ENCODE assay signal across 11 mouse cellular contexts in genomic region chr12:16740059-16740458, GRCm38 (mm10).
A peak's percentile ranks its signal among the peaks of the same experiment; 100 is the strongest.
DNase-seq lines count a peak whose midpoint lies in the region; ATAC-seq and TF ChIP-seq lines count a peak whose summit lies in the region.
"Had no signal": no experiment of that assay in that cellular context is flagged by ENCODE, and none has a peak within 500 bp of the region (broad histone marks: within the 10 kb centered on the region; RNA-seq: fewer than 3 reads in every experiment).

No protein-coding gene starts in this region.

- H3K9me3 ChIP-seq in hindbrain, embryonic 10.5 days = no peaks in the 10 kb centered on the region
- H3K9me3 ChIP-seq in hindbrain, postnatal 0 days (ENCODE audit: low read length) = no peaks in the 10 kb centered on the region
- H3K9me3 ChIP-seq in embryonic facial prominence, embryonic 12.5 days = no peaks in the 10 kb centered on the region
- H3K9me3 ChIP-seq in midbrain, postnatal 0 days (ENCODE audit: low read length) = no peaks in the 10 kb centered on the region

- no peak overlapping the region for H3K4me3 ChIP-seq in hindbrain, embryonic 10.5 days
- no peak overlapping the region for H3K4me3 ChIP-seq in hindbrain, postnatal 0 days (ENCODE audit: low read length)
- no peak overlapping the region for H3K4me3 ChIP-seq in embryonic facial prominence, embryonic 12.5 days
- H3K4me3 ChIP-seq in midbrain, postnatal 0 days (ENCODE audit: low read depth, low read length) = no peak overlapping the region
- H3K4me3 ChIP-seq: gastrocnemius, adult 2 months; myocyte had no signal

- ATAC-seq in hindbrain, postnatal 0 days = no peak
- ATAC-seq in embryonic facial prominence, embryonic 12.5 days (ENCODE audit: insufficient number of reproducible peaks, insufficient read depth, low FRiP score, low TSS enrichment) = no peak
- ATAC-seq in midbrain, postnatal 0 days (ENCODE audit: low FRiP score) = no peak
- ATAC-seq in CD4-positive, CD25-positive, alpha-beta regulatory T cell, adult 4 months = no peak

- no peak for DNase-seq in hindbrain, embryonic 10.5 days (ENCODE audit: low spot score)
- DNase-seq in hindbrain, postnatal 0 days (ENCODE audit: low spot score) = no peak
- DNase-seq in T-cell, adult 2 months (ENCODE audit: low spot score) = peak; percentile 12
- no peak for DNase-seq in midbrain, postnatal 0 days (ENCODE audit: low spot score)
- DNase-seq in adipocyte (ENCODE audit: low spot score) = no peak
- DNase-seq in frontal cortex, postnatal 14 days (ENCODE audit: low spot score in 2 of 2) = no peak
- DNase-seq: gastrocnemius, adult 2 months; kidney, adult 2 months had no signal

- peaks cover 54% of the 10 kb centered on the region for H3K4me1 ChIP-seq in hindbrain, embryonic 10.5 days (replicated peaks)
- H3K4me1 ChIP-seq in hindbrain, postnatal 0 days (ENCODE audit: insufficient read depth, low read length) = no peaks in the 10 kb centered on the region
- H3K4me1 ChIP-seq in embryonic facial prominence, embryonic 12.5 days = peaks cover 12% of the 10 kb centered on the region; the same call in 1 of the 2 replicates
- H3K4me1 ChIP-seq in midbrain, postnatal 0 days (ENCODE audit: insufficient read depth, low read length) = no peaks in the 10 kb centered on the region

- H3K27ac ChIP-seq in hindbrain, embryonic 10.5 days = peak overlapping the region; percentile 67
- no peak overlapping the region for H3K27ac ChIP-seq in hindbrain, postnatal 0 days
- H3K27ac ChIP-seq in embryonic facial prominence, embryonic 12.5 days = no peak overlapping the region
- no peak overlapping the region for H3K27ac ChIP-seq in midbrain, postnatal 0 days (ENCODE audit: low read depth, low read length)
- H3K27ac ChIP-seq: gastrocnemius, adult 2 months had no signal

- H3K27me3 ChIP-seq in hindbrain, embryonic 10.5 days (ENCODE audit: insufficient read depth, poor library complexity, severe bottlenecking) = no peaks in the 10 kb centered on the region
- H3K27me3 ChIP-seq in hindbrain, postnatal 0 days (ENCODE audit: insufficient read depth, low read length) = no peaks in the 10 kb centered on the region
- H3K27me3 ChIP-seq in embryonic facial prominence, embryonic 12.5 days = no peaks in the 10 kb centered on the region
- no peaks in the 10 kb centered on the region for H3K27me3 ChIP-seq in midbrain, postnatal 0 days (ENCODE audit: insufficient read depth, low read length)

- peaks cover 61% of the 10 kb centered on the region for H3K36me3 ChIP-seq in hindbrain, embryonic 10.5 days
- H3K36me3 ChIP-seq in hindbrain, postnatal 0 days (ENCODE audit: insufficient read depth, low read length) = no peaks in the 10 kb centered on the region
- H3K36me3 ChIP-seq in embryonic facial prominence, embryonic 12.5 days = no peaks in the 10 kb centered on the region
- H3K36me3 ChIP-seq in midbrain, postnatal 0 days (ENCODE audit: insufficient read depth, low read length) = no peaks in the 10 kb centered on the region

- H3K9ac ChIP-seq in hindbrain, postnatal 0 days (replicated peaks; ENCODE audit: low read length) = no peak overlapping the region
- 0 out of 2 replicates have a peak overlapping the region, but pooled peaks have one; percentile 1 for H3K9ac ChIP-seq in embryonic facial prominence, embryonic 12.5 days
- H3K9ac ChIP-seq in midbrain, postnatal 0 days (replicated peaks; ENCODE audit: low read length, poor library complexity, severe bottlenecking) = no peak overlapping the region

- no peak overlapping the region for H3K4me2 ChIP-seq in hindbrain, postnatal 0 days (ENCODE audit: low read depth, low read length)
- H3K4me2 ChIP-seq in embryonic facial prominence, embryonic 12.5 days (replicated peaks) = no peak overlapping the region
- H3K4me2 ChIP-seq in midbrain, postnatal 0 days (ENCODE audit: low read depth, low read length, poor library complexity, severe bottlenecking) = 0 out of 2 replicates have a peak overlapping the region, but pooled peaks have one; percentile 15

- TF ChIP-seq CTCF in hindbrain, postnatal 0 days (IDR thresholded peaks at IDR 0.05; ENCODE audit: low read depth) = no peak
- 0 out of 2 replicates have a peak, but pooled peaks have one; percentile 1 for TF ChIP-seq CTCF in midbrain, postnatal 0 days (IDR thresholded peaks at IDR 0.05)

- 45% methylated on average over 5 of the region's 5 CpGs for WGBS in hindbrain, embryonic 10.5 days
- 44% methylated on average over 5 of the region's 5 CpGs for WGBS in hindbrain, postnatal 0 days
- 22% methylated on average over 5 of the region's 5 CpGs for WGBS in embryonic facial prominence, embryonic 12.5 days
- 39% methylated on average over 5 of the region's 5 CpGs for WGBS in midbrain, postnatal 0 days
